Mouse (Mus musculus) cerebellum, adult 2 months (tissue): ENCODE data around the gene Rassf2. TPM values are rescaled to one million over a fixed set of nuclear protein-coding genes. Genes with fewer than 3 reads are reported as not detected.
A peak's percentile ranks its signal among the peaks of the same experiment; 100 is the strongest.

Source experiments
- DNase-seq, 2 experiments: peaks; one replicate each; pipeline ENCODE4 v3.0.0; 2021
- H3K27ac ChIP-seq: fragments of 200-500 bp; 2 replicates; pipeline ENCODE4 v1.5.1; 2012; ENCODE audit warnings: low read length, control low read depth, inconsistent platforms; ENCODE audit not compliant: insufficient read depth
- H3K27me3 ChIP-seq: fragments of 200-500 bp; 2 replicates; pipeline ENCODE4 v1.6.1; 2012; ENCODE audit warnings: inconsistent platforms, mild to moderate bottlenecking, low read length, moderate library complexity; ENCODE audit not compliant: control insufficient read depth, insufficient read depth
- H3K4me1 ChIP-seq: fragments of 200-500 bp; 2 replicates; pipeline ENCODE4 v1.6.1; 2011; ENCODE audit warnings: low read length; ENCODE audit not compliant: control insufficient read depth, insufficient read depth
- H3K4me3 ChIP-seq: fragments of 200-500 bp; replicated peaks from 2 replicates; pipeline ENCODE3; 2011; ENCODE audit warnings: mild to moderate bottlenecking, low read depth, low read length, control low read depth; ENCODE audit not compliant: insufficient read depth
- CTCF ChIP-seq: fragments of 200-500 bp; IDR thresholded peaks from 2 replicates; pipeline ENCODE4 v1.5.1; 2011; ENCODE audit warnings: low read depth, mild to moderate bottlenecking, control low read depth, low read length, moderate library complexity, borderline replicate concordance; ENCODE audit not compliant: insufficient read depth
- POLR2A ChIP-seq: fragments of 200-500 bp; IDR thresholded peaks from 2 replicates; pipeline ENCODE4 v1.6.1; 2011; ENCODE audit warnings: low read length, control low read depth, borderline replicate concordance; ENCODE audit not compliant: insufficient read depth
- WGBS: fragments of 180-500 bp; shearing (Covaris S2); methylation state at CpG from one replicate; pipeline ENCODE4 v1.1.7; 2018; 5-methylcytosine and 5-hydroxymethylcytosine counted together
- polyA plus RNA-seq: library from polyadenylated mRNA; depleted of rRNA; stranded (reverse); fragments of >200 nt; gene quantifications from 2 replicates; pipeline ENCODE4 v1.2.3, GENCODE M21; 2012

The Rassf2 gene
- polyA plus RNA-seq, 1 experiment, result 44.7 TPM

DNA sequence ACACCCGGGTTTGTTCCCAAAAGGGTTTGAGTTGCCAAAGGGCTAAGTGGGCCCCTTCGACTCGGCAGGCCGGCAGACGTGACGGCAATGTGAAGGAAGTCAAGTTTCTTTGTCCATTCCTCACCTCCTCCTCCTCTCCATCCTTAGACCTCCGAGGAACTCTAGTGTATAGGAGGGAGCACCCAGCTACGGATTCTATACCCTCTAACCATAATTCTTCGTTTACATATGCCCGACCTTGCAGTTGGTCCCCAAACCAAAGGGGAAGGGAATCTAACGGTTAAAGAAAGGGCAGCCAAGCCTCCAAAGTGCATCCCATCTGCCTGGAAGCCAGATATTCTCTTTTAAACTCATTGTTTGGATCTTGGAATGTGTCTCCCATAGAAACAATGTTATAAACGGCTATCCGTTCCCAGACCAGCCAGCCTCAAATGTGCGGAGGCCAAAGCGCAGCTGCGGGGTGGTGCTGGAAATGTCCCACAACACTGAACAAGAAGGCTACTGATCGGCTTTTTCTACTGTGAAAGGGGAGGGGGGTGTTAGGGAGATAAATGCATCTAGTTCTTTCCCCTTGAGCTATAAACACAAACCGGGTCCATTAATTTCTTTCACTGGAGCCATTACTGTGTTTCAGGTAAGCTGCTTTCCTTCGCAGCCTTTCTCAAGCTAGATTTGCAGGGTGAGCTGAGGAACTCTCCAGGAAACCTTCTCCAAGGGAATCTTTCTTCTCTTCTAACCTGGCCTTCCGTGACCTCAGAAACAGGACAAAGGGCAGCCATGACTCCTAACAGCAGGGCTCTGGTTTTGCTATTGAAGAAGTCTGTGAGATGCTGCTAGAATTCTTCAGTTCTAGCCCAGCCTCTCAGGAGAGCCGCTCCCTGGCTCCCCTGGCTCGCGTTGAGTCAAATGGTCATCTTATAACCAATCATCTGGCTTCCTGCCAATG is 633 bp upstream of the Rassf2 start:
- Histone ChIP-seq H3K27me3 (no peaks in the 10 kb centered on the region), H3K4me1 (no peaks in the 10 kb centered on the region), H3K4me3 (peak overlapping the region; percentile 67), H3K27ac (no peak overlapping the region; the same call in 1 of the 2 replicates)
- 41% methylated on average over 23 of the region's 23 CpGs for WGBS
- TF ChIP-seq POLR2A, result no peak
- no peak for TF ChIP-seq CTCF
- peak in 1 of 2 experiments; percentile 38 for DNase-seq

DNA sequence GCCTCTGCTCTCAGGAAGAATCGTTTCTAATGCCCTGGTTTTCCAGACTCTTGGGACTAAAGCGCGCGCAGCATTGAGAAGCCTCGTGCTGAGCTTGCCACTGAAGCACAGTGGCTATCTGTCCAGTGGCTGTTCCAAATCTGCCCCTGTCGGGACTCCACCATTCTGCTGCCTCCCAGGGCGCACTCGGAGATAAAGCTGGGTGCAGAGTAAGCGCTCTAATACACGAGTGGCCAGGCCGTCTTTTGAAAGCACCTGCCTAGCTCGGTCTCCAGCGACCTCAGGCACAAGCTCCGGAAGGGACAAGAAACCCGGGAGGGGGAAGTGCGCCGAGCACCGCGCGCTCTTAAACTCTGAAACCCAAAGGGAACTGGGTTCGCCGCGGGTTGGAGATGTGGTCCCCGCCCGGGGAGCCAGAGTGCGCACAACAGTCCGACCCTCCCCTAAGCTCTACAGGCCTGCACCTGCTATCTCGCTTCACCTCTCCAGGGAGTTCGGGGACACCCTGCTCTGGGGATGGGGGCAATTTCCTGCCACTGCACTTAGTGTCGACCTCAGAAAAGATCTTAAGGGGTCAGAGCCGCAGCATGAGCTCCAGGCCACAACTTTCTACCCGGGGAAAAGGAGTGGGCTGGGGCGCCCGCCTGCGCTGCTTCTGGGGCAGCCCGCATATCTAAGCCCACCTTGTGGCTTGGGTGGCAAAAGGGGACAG is 1.0 kb downstream of the Rassf2 start:
- H3K4me3 ChIP-seq, result peak overlapping the region; percentile 67
- no peaks in the 10 kb centered on the region for H3K4me1 ChIP-seq
- WGBS, result 2% methylated on average over 36 of the region's 36 CpGs
- no peaks in the 10 kb centered on the region for H3K27me3 ChIP-seq
- peak overlapping the region; percentile 32; the same call in 1 of the 2 replicates for H3K27ac ChIP-seq
- peak; percentile 22 to 36 for DNase-seq
- no peak for TF ChIP-seq POLR2A
- TF ChIP-seq CTCF, result no peak

DNA sequence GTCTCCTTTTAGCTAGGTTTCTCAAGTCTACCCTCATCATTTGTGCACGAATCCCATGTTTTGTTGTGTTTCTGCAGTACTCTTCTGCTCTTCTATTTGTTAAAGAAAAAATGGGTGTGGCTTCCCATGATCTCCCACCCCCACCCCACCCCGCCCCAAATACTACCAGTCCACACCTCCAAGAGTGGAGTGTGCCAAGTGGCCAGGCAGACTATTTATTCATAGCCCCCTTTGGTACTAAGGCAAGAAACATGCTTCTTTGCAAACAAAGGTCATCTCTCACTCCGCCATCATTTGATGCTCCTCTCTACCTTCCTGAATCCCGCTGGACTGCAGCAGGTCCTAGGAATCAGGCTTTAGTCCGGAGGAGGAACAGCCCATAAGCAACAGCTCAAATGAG is 2.0 kb downstream of the Rassf2 start:
- no peaks in the 10 kb centered on the region for H3K4me1 ChIP-seq
- no peak for DNase-seq
- no peak for TF ChIP-seq POLR2A
- TF ChIP-seq CTCF, result no peak
- H3K4me3 ChIP-seq, result no peak overlapping the region
- H3K27ac ChIP-seq, result no peak overlapping the region; the same call in 1 of the 2 replicates
- H3K27me3 ChIP-seq, result no peaks in the 10 kb centered on the region
- WGBS, result 63% methylated on average over 5 of the region's 5 CpGs

- DNase-seq, result no peak
- Histone ChIP-seq H3K4me3 (no peak overlapping the region), H3K4me1 (no peaks in the 10 kb centered on the region), H3K27me3 (no peaks in the 10 kb centered on the region), H3K27ac (no peak overlapping the region)
- 79% methylated on average over 5 of the region's 5 CpGs for WGBS
- no peak for TF ChIP-seq POLR2A
- TF ChIP-seq CTCF, result no peak
Observed at GRCm38 (mm10) chr2:132027366-132027765, 2.7 kb downstream of the Rassf2 start.

- DNase-seq, result no peak
- Histone ChIP-seq H3K4me1 (no peaks in the 10 kb centered on the region), H3K27ac (no peak overlapping the region), H3K4me3 (no peak overlapping the region), H3K27me3 (no peaks in the 10 kb centered on the region)
- no peak for TF ChIP-seq CTCF
- TF ChIP-seq POLR2A, result no peak
- 93% methylated on average over 4 of the region's 4 CpGs for WGBS
Observed at GRCm38 (mm10) chr2:132024028-132024427, 6.0 kb downstream of the Rassf2 start.

DNA sequence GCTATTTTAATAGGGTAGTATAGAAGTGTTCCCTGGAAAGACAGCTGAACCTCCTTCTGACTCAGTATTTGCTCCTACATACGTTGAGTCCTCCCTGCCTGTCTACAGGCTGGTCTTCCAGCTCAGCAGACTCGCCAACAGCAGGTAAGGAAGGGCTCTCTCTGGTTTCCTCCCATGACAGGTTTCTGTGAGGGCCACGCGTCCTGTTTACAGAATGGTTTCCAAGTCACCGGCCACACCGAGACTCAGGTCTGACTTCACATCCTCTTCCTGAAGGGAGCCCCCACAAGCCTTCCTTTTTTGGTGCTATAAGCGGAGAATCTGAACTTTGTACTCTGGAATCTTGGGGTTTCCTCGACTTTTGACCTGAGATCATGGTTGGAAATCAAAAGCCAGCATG is 7.4 kb downstream of the Rassf2 start:
- WGBS, result 90% methylated on average over 8 of the region's 8 CpGs

DNA sequence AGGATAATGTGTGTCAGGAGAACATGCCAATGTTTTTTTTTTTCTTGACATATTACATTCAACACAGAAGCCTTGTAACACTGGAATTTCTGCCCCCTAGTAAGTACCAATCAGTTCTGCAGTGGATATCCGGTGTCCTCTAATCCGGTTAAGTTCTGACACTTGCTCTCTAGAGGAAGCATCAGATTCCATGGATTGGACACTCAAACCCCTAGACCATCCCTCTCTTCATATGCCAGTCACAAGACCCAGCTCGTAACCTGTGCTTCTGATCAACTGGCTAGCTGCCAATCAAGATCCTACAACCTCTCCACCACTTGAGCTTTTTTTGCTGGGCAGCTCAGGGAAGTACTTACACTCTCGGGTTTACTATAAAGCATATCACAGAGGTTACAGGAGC is 8.4 kb downstream of the Rassf2 start:
- H3K27ac ChIP-seq, result no peak overlapping the region
- 80% methylated on average over 4 of the region's 4 CpGs for WGBS
- no peaks in the 10 kb centered on the region for H3K27me3 ChIP-seq
- no peaks in the 10 kb centered on the region for H3K4me1 ChIP-seq
- no peak overlapping the region for H3K4me3 ChIP-seq
- TF ChIP-seq POLR2A (no peak), CTCF (no peak)
- DNase-seq, result no peak

More for the DNA sequence above, 7.4 kb downstream of the Rassf2 start:
- Histone ChIP-seq H3K4me3 (no peak overlapping the region), H3K27ac (no peak overlapping the region), H3K4me1 (no peaks in the 10 kb centered on the region), H3K27me3 (no peaks in the 10 kb centered on the region)
- no peak for TF ChIP-seq POLR2A
- TF ChIP-seq CTCF, result no peak
- DNase-seq, result no peak

- H3K27me3 ChIP-seq, result no peaks in the 10 kb centered on the region
- no peaks in the 10 kb centered on the region for H3K4me1 ChIP-seq
- 80% methylated on average over 5 of the region's 5 CpGs for WGBS
- TF ChIP-seq POLR2A (no peak), CTCF (no peak)
- DNase-seq, result no peak
- no peak overlapping the region for H3K27ac ChIP-seq
- H3K4me3 ChIP-seq, result no peak overlapping the region
Observed at GRCm38 (mm10) chr2:132020991-132021541, 9.0 kb downstream of the Rassf2 start.
